Mouse (Mus musculus) limb, embryonic 14.5 days (tissue): ENCODE results near the gene Naalad2. TPM values are rescaled to one million over a fixed set of nuclear protein-coding genes. Genes with fewer than 3 reads are reported as not detected.
"Not testable (repeated sequence)": the region's sequence is repeated elsewhere in the genome, so short reads cannot be mapped to it uniquely, and the experiment has no call there.

Experiments
- ATAC-seq: fragments of 200-750 bp; cut with Nextera tagmentation; 2 replicates; pipeline ENCODE4 v1.8.0; 2017; ENCODE audit warnings: low read depth, moderate number of reproducible peaks, moderate TSS enrichment; ENCODE audit not compliant: low FRiP score
- DNase-seq: peaks from one replicate; pipeline ENCODE4 v3.0.0-alpha.2; 2015; ENCODE audit warnings: low spot score
- H3K27ac ChIP-seq: fragments of 300-500 bp; sonication (generic); replicated peaks from 2 replicates; pipeline ENCODE4 v1.5.1; 2014; ENCODE audit warnings: low read depth, mild to moderate bottlenecking, low read length, moderate library complexity, mixed read lengths
- H3K27me3 ChIP-seq: fragments of 300-500 bp; sonication (generic); 2 replicates; pipeline ENCODE4 v1.6.1; 2014; ENCODE audit warnings: low read length, mixed read lengths; ENCODE audit not compliant: control insufficient read depth, insufficient read depth
- H3K36me3 ChIP-seq: fragments of 300-500 bp; sonication (generic); 2 replicates; pipeline ENCODE4 v1.6.1; 2014; ENCODE audit warnings: mild to moderate bottlenecking, low read length, moderate library complexity, mixed read lengths; ENCODE audit not compliant: control insufficient read depth, insufficient read depth
- H3K4me1 ChIP-seq: fragments of 300-500 bp; sonication (generic); 2 replicates; pipeline ENCODE4 v1.6.1; 2014; ENCODE audit warnings: antibody characterized with exemption, low read length, mixed read lengths; ENCODE audit not compliant: control insufficient read depth, insufficient read depth
- H3K4me2 ChIP-seq: fragments of 300-500 bp; sonication (generic); replicated peaks from 2 replicates; pipeline ENCODE4 v1.6.1; 2014; ENCODE audit warnings: low read depth, mild to moderate bottlenecking, low read length, moderate library complexity; ENCODE audit not compliant: severe bottlenecking
- H3K4me3 ChIP-seq: fragments of 300-500 bp; sonication (generic); replicated peaks from 2 replicates; pipeline ENCODE4 v1.5.1; 2014; ENCODE audit warnings: low read length
- H3K9ac ChIP-seq: fragments of 300-500 bp; sonication (generic); 2 replicates; pipeline ENCODE4 v1.6.1; 2014; ENCODE audit warnings: mild to moderate bottlenecking, low read depth, low read length, moderate library complexity; ENCODE audit not compliant: severe bottlenecking
- H3K9me3 ChIP-seq: fragments of 300-500 bp; sonication (generic); 2 replicates; pipeline ENCODE4 v1.6.1; 2016; ENCODE audit warnings: low read length; ENCODE audit not compliant: control insufficient read depth
- POLR2A ChIP-seq: fragments of 200-500 bp; IDR thresholded peaks from 2 replicates; pipeline ENCODE4 v1.8.0; 2012; ENCODE audit warnings: inconsistent platforms, mild to moderate bottlenecking, moderate library complexity, borderline replicate concordance; ENCODE audit not compliant: insufficient read depth, insufficient read length; ENCODE audit errors: extremely low read depth
- WGBS: fragments of 180-500 bp; shearing (Covaris S2); extraction: QIAGEN DNeasy Blood & Tissue Kit; methylation state at CpG from one replicate; pipeline ENCODE4 v1.1.7; 2014; 5-methylcytosine and 5-hydroxymethylcytosine counted together
- polyA plus RNA-seq, 2 experiments: library from polyadenylated mRNA; depleted of rRNA in 1 of 2; stranded (reverse) in 1 of 2; unstranded in 1 of 2; fragments of >200 nt; fragmentation: Nextera tagmentation in 1 of 2; extraction: Ambion mirVana in 1 of 2; gene quantifications; 2 replicates each; pipeline versions ENCODE4 v1.2.1 to v1.2.3; 2012 to 2014

The Naalad2 gene
- polyA plus RNA-seq (2012; rRNA removed): 3.2 and 3.5 TPM in 2 replicates
- 3.0 and 3.2 TPM in 2 replicates for polyA plus RNA-seq (2014; fragmentation: Nextera tagmentation; extraction: Ambion mirVana)

- not testable (repeated sequence) for H3K4me1 ChIP-seq, H3K27me3 ChIP-seq, ATAC-seq, H3K4me3 ChIP-seq, H3K4me2 ChIP-seq, DNase-seq, H3K9ac ChIP-seq, H3K36me3 ChIP-seq, H3K27ac ChIP-seq, H3K9me3 ChIP-seq
- WGBS: 80% methylated on average over 2 of the region's 2 CpGs
Observed at GRCm38 (mm10) chr9:18402895-18403294, at the start of gene Naalad2. Gene Naalad2 (minus strand): TSS chr9:18402995.

- ATAC-seq: no peak
- no peak overlapping the region for H3K9ac ChIP-seq
- no peaks in the 10 kb centered on the region for H3K4me1 ChIP-seq
Observed at GRCm38 (mm10) chr9:18431687-18432086, 28.9 kb upstream of the Naalad2 start.

GRCm38 (mm10) chr9:18430354-18430753 is 27.6 kb upstream of the Naalad2 start, which contains the start of gene Mbd3l2:
Gene Mbd3l2 (plus strand): TSS chr9:18430654.
- H3K4me2 ChIP-seq: no peak within 1 kb of the TSS
- H3K36me3 ChIP-seq: no peaks in the 10 kb centered on the region
- DNase-seq (no peak), ATAC-seq (no peak)
- H3K9ac ChIP-seq: no peak within 1 kb of the TSS
- no peaks in the 10 kb centered on the region for H3K9me3 ChIP-seq
- H3K27me3 ChIP-seq: no peaks in the 10 kb centered on the region
- no peaks in the 10 kb centered on the region for H3K4me1 ChIP-seq
- no peak within 1 kb of the TSS for H3K27ac ChIP-seq
- no peak within 1 kb of the TSS for H3K4me3 ChIP-seq
- no peak for TF ChIP-seq POLR2A

More at GRCm38 (mm10) chr9:18431687-18432086, 28.9 kb upstream of the Naalad2 start:
- no peaks in the 10 kb centered on the region for H3K9me3 ChIP-seq
- WGBS: 76% methylated on average over 10 of the region's 10 CpGs
- H3K27me3 ChIP-seq: no peaks in the 10 kb centered on the region
- H3K36me3 ChIP-seq: no peaks in the 10 kb centered on the region
- DNase-seq: no peak
- no peak for TF ChIP-seq POLR2A
- no peak overlapping the region for H3K27ac ChIP-seq
- no peak overlapping the region for H3K4me3 ChIP-seq
- H3K4me2 ChIP-seq: no peak overlapping the region

- not testable (repeated sequence) for H3K4me3 ChIP-seq, H3K36me3 ChIP-seq, DNase-seq, H3K27ac ChIP-seq, H3K4me2 ChIP-seq, H3K27me3 ChIP-seq, H3K9me3 ChIP-seq, H3K4me1 ChIP-seq, ATAC-seq, H3K9ac ChIP-seq
- WGBS: 92% methylated on average over 4 of the region's 4 CpGs
Observed at GRCm38 (mm10) chr9:18412371-18412770, 9.6 kb upstream of the Naalad2 start.

DNA sequence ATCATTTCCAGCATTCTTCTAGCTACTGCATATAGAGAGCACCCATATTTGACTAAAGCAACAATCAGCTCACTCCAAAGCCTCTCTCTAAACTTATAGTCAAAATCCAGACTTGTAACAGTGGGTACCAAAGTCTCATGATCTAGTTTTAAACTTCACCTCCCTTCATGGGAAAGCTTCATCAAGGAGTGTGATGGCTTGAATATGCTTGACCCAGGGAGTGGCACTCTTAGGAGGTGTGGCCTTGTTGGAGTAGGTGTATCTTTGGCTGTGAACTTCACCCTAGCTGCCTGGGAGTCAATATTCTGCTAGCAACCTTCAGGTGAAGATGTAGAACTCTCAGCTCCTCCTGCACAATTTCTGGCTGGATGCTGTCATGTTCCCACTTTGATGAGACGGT is 1.3 kb upstream of the Naalad2 start, which contains the start of gene Ubtfl1:
TSS of gene Ubtfl1 (plus strand) at position 301 of the 400 bp plus-strand sequence.
- Histone ChIP-seq H3K4me2 (no peak within 1 kb of the TSS), H3K9ac (no peak within 1 kb of the TSS), H3K4me3 (no peak within 1 kb of the TSS), H3K9me3 (no peaks in the 10 kb centered on the region), H3K36me3 (no peaks in the 10 kb centered on the region), H3K4me1 (no peaks in the 10 kb centered on the region), H3K27me3 (no peaks in the 10 kb centered on the region), H3K27ac (no peak within 1 kb of the TSS)
- WGBS: 61% methylated on average over 1 of the region's 1 CpGs
- TF ChIP-seq POLR2A: no peak
- DNase-seq: no peak
- no peak for ATAC-seq

DNA sequence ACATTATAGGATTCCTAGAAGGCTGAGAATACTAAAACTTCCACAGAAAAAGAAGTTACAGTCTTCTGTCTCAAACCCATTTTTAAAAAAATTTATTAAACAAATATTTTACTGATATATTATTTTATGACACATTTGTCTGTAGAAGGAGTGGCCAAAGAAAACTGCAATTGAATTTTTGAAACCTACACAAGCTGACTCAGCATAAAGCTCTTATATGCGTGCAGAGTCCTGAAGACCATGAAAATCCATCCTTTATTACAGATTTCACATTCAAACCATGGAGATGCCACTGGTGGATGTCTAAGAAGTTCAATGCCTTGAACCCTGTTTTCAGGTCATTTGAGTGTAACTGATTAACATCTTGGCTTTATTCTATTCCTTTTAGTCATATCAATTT is 3.2 kb downstream of the Naalad2 start:
- no peaks in the 10 kb centered on the region for H3K36me3 ChIP-seq
- no peak overlapping the region for H3K4me2 ChIP-seq
- DNase-seq (no peak), ATAC-seq (no peak)
- H3K27me3 ChIP-seq: no peaks in the 10 kb centered on the region
- no peaks in the 10 kb centered on the region for H3K9me3 ChIP-seq
- 89% methylated on average over 1 of the region's 1 CpGs for WGBS
- no peak overlapping the region for H3K4me3 ChIP-seq
- no peak for TF ChIP-seq POLR2A
- H3K27ac ChIP-seq: no peak overlapping the region
- no peaks in the 10 kb centered on the region for H3K4me1 ChIP-seq
- no peak overlapping the region for H3K9ac ChIP-seq
